9 mouse cellular contexts compared by ENCODE assay signal in the genomic region with DNA sequence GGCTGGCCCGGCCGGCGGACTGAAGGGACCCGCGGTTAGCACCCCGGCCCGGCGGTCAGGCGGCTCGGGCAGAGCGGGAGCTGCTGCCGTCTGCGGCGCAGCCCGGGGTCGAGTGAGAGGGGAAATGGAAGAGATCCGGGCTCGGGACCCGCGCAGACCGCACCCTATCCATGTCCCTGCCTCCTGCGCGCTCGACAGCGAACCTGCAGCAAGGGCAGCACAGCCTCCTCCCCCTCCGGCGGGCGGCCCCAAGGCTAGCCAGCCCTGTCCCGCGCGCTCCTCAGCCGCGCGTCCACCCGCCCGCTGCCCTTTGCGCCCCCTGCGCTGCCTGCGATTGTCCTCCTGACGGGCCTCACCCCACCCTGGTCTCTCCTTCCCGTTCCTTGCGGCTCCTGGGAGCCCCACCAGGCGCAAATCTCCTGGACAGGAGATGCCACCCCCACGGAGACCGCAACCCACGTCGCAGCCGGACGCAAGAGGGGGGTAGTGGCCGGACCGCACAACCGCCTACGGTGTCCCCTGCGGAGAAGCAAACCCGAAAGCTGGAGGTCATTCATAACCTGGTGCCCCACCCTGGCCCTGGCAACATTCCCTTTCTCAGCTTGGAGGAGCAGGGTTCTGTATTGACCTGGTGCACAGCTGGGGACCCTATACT. TPM values are rescaled to one million over a fixed set of nuclear protein-coding genes. Genes with fewer than 3 reads are reported as not detected.
DNase-seq lines count a peak whose midpoint lies in the region; ATAC-seq and TF ChIP-seq lines count a peak whose summit lies in the region.
"Had no signal": no experiment of that assay in that cellular context is flagged by ENCODE, and none has a peak within 500 bp of the region (broad histone marks: within the 10 kb centered on the region; RNA-seq: fewer than 3 reads in every experiment).

A gene (minus strand): TSS at position 117 of the 655 bp plus-strand sequence.

- no peak for TF ChIP-seq CTCF in ES-Bruce4 (IDR thresholded peaks at IDR 0.05; ENCODE audit: low read depth, low read length)
- no peak for TF ChIP-seq CTCF in liver, adult 2 months (IDR thresholded peaks at IDR 0.05; ENCODE audit: low read depth, low read length)
- TF ChIP-seq CTCF in testis, adult 2 months (IDR thresholded peaks at IDR 0.05; ENCODE audit: control insufficient read depth, insufficient read depth, insufficient replicate concordance, low read depth, low read length), result no peak
- TF ChIP-seq CTCF in cerebellum, adult 2 months (IDR thresholded peaks at IDR 0.05; ENCODE audit: borderline replicate concordance, insufficient read depth, low read depth, low read length), result no peak

- TF ChIP-seq POLR2A in ES-Bruce4 (IDR thresholded peaks at IDR 0.05; ENCODE audit: insufficient read depth, low read length), result no peak
- TF ChIP-seq POLR2A in liver, adult 2 months (IDR thresholded peaks at IDR 0.05; ENCODE audit: extremely low read depth, insufficient read depth, low read length), result no peak
- no peak for TF ChIP-seq POLR2A in testis, adult 2 months (IDR thresholded peaks at IDR 0.05; ENCODE audit: control insufficient read depth, low read depth, low read length)
- no peak for TF ChIP-seq POLR2A in cerebellum, adult 2 months (IDR thresholded peaks at IDR 0.05; ENCODE audit: borderline replicate concordance, insufficient read depth, low read length)

- TF ChIP-seq EP300 in ES-Bruce4 (IDR thresholded peaks at IDR 0.05; ENCODE audit: insufficient read depth, low read depth, low read length), result no peak

- peak within 1 kb of the TSS; percentile 53 for H3K4me3 ChIP-seq in ES-Bruce4 (ENCODE audit: low read depth, low read length)
- 0 out of 2 replicates have a peak within 1 kb of the TSS, but pooled peaks have one; percentile 1 for H3K4me3 ChIP-seq in brown adipose tissue, adult 24 weeks (ENCODE audit: insufficient read depth, low read depth, low read length)
- peak within 1 kb of the TSS; percentile 42 for H3K4me3 ChIP-seq in hindbrain, embryonic 16.5 days (ENCODE audit: low read length)
- peak within 1 kb of the TSS; percentile 27 for H3K4me3 ChIP-seq in liver, adult 2 months (ENCODE audit: insufficient read depth, low read depth, low read length)
- H3K4me3 ChIP-seq in testis, adult 2 months (ENCODE audit: control insufficient read depth, low read depth, low read length), result peak within 1 kb of the TSS; percentile 46
- H3K4me3 ChIP-seq in cerebellum, adult 2 months (replicated peaks; ENCODE audit: insufficient read depth, low read depth, low read length), result no peak within 1 kb of the TSS

- H3K4me1 ChIP-seq in ES-Bruce4 (ENCODE audit: control insufficient read depth, insufficient read depth, low read length), result no peaks in the 10 kb centered on the region
- H3K4me1 ChIP-seq in brown adipose tissue, adult 24 weeks (ENCODE audit: control insufficient read depth, insufficient read depth, insufficient read length, low read length), result peaks cover 10% of the 10 kb centered on the region
- H3K4me1 ChIP-seq in hindbrain, embryonic 16.5 days (ENCODE audit: control insufficient read depth, insufficient read depth, low read depth, low read length), result peaks cover 32% of the 10 kb centered on the region
- H3K4me1 ChIP-seq in liver, adult 2 months (ENCODE audit: control insufficient read depth, insufficient read depth, low read length), result peaks cover 12% of the 10 kb centered on the region
- peaks cover 39% of the 10 kb centered on the region for H3K4me1 ChIP-seq in testis, adult 2 months (ENCODE audit: control insufficient read depth, insufficient read depth, low read length)
- H3K4me1 ChIP-seq in cerebellum, adult 2 months (ENCODE audit: control insufficient read depth, insufficient read depth, low read length), result peaks cover 5% of the 10 kb centered on the region

- peak; percentile 21 for DNase-seq in liver, adult 2 months (ENCODE audit: extremely low read depth, low read depth, low spot score)
- no peak for DNase-seq in cerebellum, adult 2 months
- DNase-seq in thymus, adult 18-20 months, result no peak
- DNase-seq in layer of hippocampus, adult 18-20 months (ENCODE audit: low spot score in 2 of 2), result no peak

- no peaks in the 10 kb centered on the region for H3K79me2 ChIP-seq in liver, adult 2 months (ENCODE audit: control insufficient read depth, insufficient read depth, low read length)

- ATAC-seq in hindbrain, embryonic 16.5 days, result no peak

- H3K27ac ChIP-seq in ES-Bruce4 (ENCODE audit: insufficient read depth, low read length), result no peak within 1 kb of the TSS
- no peak within 1 kb of the TSS for H3K27ac ChIP-seq in brown adipose tissue, adult 24 weeks (replicated peaks; ENCODE audit: low read depth, low read length)
- no peak within 1 kb of the TSS for H3K27ac ChIP-seq in hindbrain, embryonic 16.5 days (ENCODE audit: low read depth, low read length)
- peak within 1 kb of the TSS; percentile 46; the same call in 1 of the 2 replicates for H3K27ac ChIP-seq in liver, adult 2 months (replicated peaks; ENCODE audit: insufficient read depth, low read depth, low read length)
- no peak within 1 kb of the TSS for H3K27ac ChIP-seq in testis, adult 2 months (ENCODE audit: control insufficient read depth, insufficient read depth, low read depth, low read length)
- H3K27ac ChIP-seq in cerebellum, adult 2 months (ENCODE audit: insufficient read depth, low read length), result no peak within 1 kb of the TSS

- WGBS in hindbrain, embryonic 16.5 days, result 3% methylated on average over 46 of the region's 55 CpGs
- 2% methylated on average over 50 of the region's 55 CpGs for WGBS in liver, adult 2 months
- 2% methylated on average over 54 of the region's 55 CpGs for WGBS in cerebellum, adult 2 months

- no peaks in the 10 kb centered on the region for H3K9me3 ChIP-seq in ES-Bruce4 (replicated peaks; ENCODE audit: control insufficient read depth, insufficient read depth, low read length, poor library complexity, severe bottlenecking)
- no peaks in the 10 kb centered on the region for H3K9me3 ChIP-seq in hindbrain, embryonic 16.5 days (ENCODE audit: control insufficient read depth, low read length)

- peaks cover 24% of the 10 kb centered on the region for H3K27me3 ChIP-seq in ES-Bruce4 (ENCODE audit: control insufficient read depth, insufficient read depth, low read length, poor library complexity, severe bottlenecking)
- H3K27me3 ChIP-seq in hindbrain, embryonic 16.5 days (replicated peaks; ENCODE audit: control insufficient read depth, insufficient read depth, low read length), result peaks cover 78% of the 10 kb centered on the region
- peaks cover 2% of the 10 kb centered on the region; the same call in 1 of the 2 replicates for H3K27me3 ChIP-seq in liver, adult 2 months (ENCODE audit: control insufficient read depth, insufficient read depth, low read length)
- H3K27me3 ChIP-seq in testis, adult 2 months (ENCODE audit: control insufficient read depth, insufficient read depth, low read length), result peaks cover 12% of the 10 kb centered on the region
- H3K27me3 ChIP-seq in cerebellum, adult 2 months (ENCODE audit: control insufficient read depth, insufficient read depth, low read length), result peaks cover 11% of the 10 kb centered on the region; the same call in 1 of the 2 replicates

- no peaks in the 10 kb centered on the region for H3K36me3 ChIP-seq in ES-Bruce4 (ENCODE audit: control insufficient read depth, insufficient read depth, low read length, poor library complexity, severe bottlenecking)
- no peaks in the 10 kb centered on the region for H3K36me3 ChIP-seq in hindbrain, embryonic 16.5 days (ENCODE audit: control insufficient read depth, insufficient read depth, low read length)
- no peaks in the 10 kb centered on the region for H3K36me3 ChIP-seq in liver, adult 2 months (ENCODE audit: control insufficient read depth, insufficient read depth, low read length)
- no peaks in the 10 kb centered on the region for H3K36me3 ChIP-seq in testis, adult 2 months (ENCODE audit: control insufficient read depth, insufficient read depth, low read length)

- peak within 1 kb of the TSS; percentile 63 for H3K9ac ChIP-seq in ES-Bruce4 (ENCODE audit: low read depth, poor library complexity, severe bottlenecking)
- H3K9ac ChIP-seq in hindbrain, embryonic 16.5 days (ENCODE audit: low read depth, low read length), result peak within 1 kb of the TSS; percentile 48
- peak within 1 kb of the TSS; percentile 76 for H3K9ac ChIP-seq in liver, adult 2 months (ENCODE audit: low read depth, low read length)

- peak within 1 kb of the TSS; percentile 67 for H3K4me2 ChIP-seq in hindbrain, embryonic 16.5 days (ENCODE audit: low read length)

RNA-seq across cellular contexts. Expression of the gene that starts here (rescaled TPM):
- 0.24 TPM in 1 of 2 replicates, not detected in the other for polyA plus RNA-seq in ES-Bruce4 (2011; ENCODE audit: insufficient read depth, insufficient read length, low read depth, missing spikeins)
- not detected in 2 replicates for polyA plus RNA-seq in brown adipose tissue, adult 24 weeks (2012; ENCODE audit: insufficient read depth, insufficient read length, missing spikeins)
- 0.25 and 0.30 TPM in 2 replicates for polyA plus RNA-seq in hindbrain, embryonic 16.5 days (2015; fragmentation: Nextera tagmentation; extraction: Ambion mirVana)
- total RNA-seq in liver, adult 2 months (2014; rRNA removed), result 0.55 and 0.87 TPM in 2 replicates
- 1.4 and 3.5 TPM in 2 replicates for polyA plus RNA-seq in liver, adult 2 months (2012; rRNA removed)
- polyA plus RNA-seq in testis, adult 2 months (2012; rRNA removed), result 0.43 and 0.94 TPM in 2 replicates
- polyA plus RNA-seq in cerebellum, adult 2 months (2012; rRNA removed), result 0.33 and 0.49 TPM in 2 replicates
- under 1 TPM; 0.20 to 0.32 TPM for total RNA-seq in layer of hippocampus, adult 18-20 months (2021)
- total RNA-seq: neutrophil, adult 5-6 weeks had no signal
